Mouse (Mus musculus) embryonic facial prominence, embryonic 15.5 days (tissue): Measurements from ENCODE around the gene Sox10. TPM values are rescaled to one million over a fixed set of nuclear protein-coding genes. Genes with fewer than 3 reads are reported as not detected.

Experiments
- ATAC-seq: fragments of 200-750 bp; cut with Nextera tagmentation; 2 replicates; pipeline ENCODE4 v1.8.0; 2017; ENCODE audit warnings: low read depth, moderate TSS enrichment; ENCODE audit not compliant: insufficient number of reproducible peaks, low FRiP score, low TSS enrichment
- H3K27ac ChIP-seq: fragments of 300-500 bp; sonication (generic); replicated peaks from 2 replicates; pipeline ENCODE4 v1.5.1; 2015; ENCODE audit warnings: mild to moderate bottlenecking, inconsistent platforms
- H3K27me3 ChIP-seq: fragments of 300-500 bp; sonication (generic); 2 replicates; pipeline ENCODE4 v1.6.1; 2015; ENCODE audit warnings: inconsistent platforms
- H3K36me3 ChIP-seq: fragments of 300-500 bp; sonication (generic); 2 replicates; pipeline ENCODE4 v1.6.1; 2015; ENCODE audit warnings: mild to moderate bottlenecking, inconsistent platforms
- H3K4me1 ChIP-seq: fragments of 300-500 bp; sonication (generic); 2 replicates; pipeline ENCODE4 v1.6.1; 2015; ENCODE audit warnings: inconsistent platforms
- H3K4me2 ChIP-seq: fragments of 300-500 bp; sonication (generic); replicated peaks from 2 replicates; pipeline ENCODE4 v1.6.1; 2015; ENCODE audit warnings: mild to moderate bottlenecking, inconsistent platforms
- H3K4me3 ChIP-seq: fragments of 300-500 bp; sonication (generic); replicated peaks from 2 replicates; pipeline ENCODE4 v1.5.1; 2015; ENCODE audit warnings: mild to moderate bottlenecking, inconsistent platforms
- H3K9ac ChIP-seq: fragments of 300-500 bp; sonication (generic); 2 replicates; pipeline ENCODE4 v1.6.1; 2015; ENCODE audit warnings: inconsistent platforms
- H3K9me3 ChIP-seq: fragments of 300-500 bp; sonication (generic); replicated peaks from 2 replicates; pipeline ENCODE4 v1.6.1; 2016; ENCODE audit warnings: inconsistent platforms
- WGBS: fragments of 180-500 bp; shearing (Covaris S2); methylation state at CpG from one replicate; pipeline ENCODE4 v1.1.7; 2015; 5-methylcytosine and 5-hydroxymethylcytosine counted together
- polyA plus RNA-seq: library from polyadenylated mRNA; unstranded; fragments of >200 nt; fragmentation: Nextera tagmentation; extraction: Ambion mirVana; gene quantifications from 2 replicates; pipeline ENCODE4 v1.2.1, GENCODE M21; 2015

Sox10 gene
- polyA plus RNA-seq, 1 experiment from 2014 or later = 12.5 TPM

- H3K9ac ChIP-seq = no peak overlapping the region
- H3K36me3 ChIP-seq = no peaks in the 10 kb centered on the region
- ATAC-seq = no peak
- peak overlapping the region; percentile 92 for H3K27ac ChIP-seq
- H3K4me3 ChIP-seq = no peak overlapping the region
- H3K9me3 ChIP-seq = no peaks in the 10 kb centered on the region
- 75% methylated on average over 9 of the region's 9 CpGs for WGBS
- H3K4me2 ChIP-seq = no peak overlapping the region
- no peaks in the 10 kb centered on the region for H3K27me3 ChIP-seq
- peaks cover 19% of the 10 kb centered on the region for H3K4me1 ChIP-seq
Measured at GRCm38 (mm10) chr15:79194048-79194447, 29.0 kb upstream of the Sox10 start.

- Histone ChIP-seq H3K4me3 (no peak overlapping the region), H3K4me1 (peaks cover 19% of the 10 kb centered on the region), H3K27me3 (no peaks in the 10 kb centered on the region), H3K36me3 (no peaks in the 10 kb centered on the region), H3K9ac (no peak overlapping the region), H3K4me2 (peak overlapping the region; percentile 42), H3K9me3 (no peaks in the 10 kb centered on the region), H3K27ac (peak overlapping the region; percentile 92)
- 19% methylated on average over 26 of the region's 27 CpGs for WGBS
- peak; percentile 77 for ATAC-seq
Measured at GRCm38 (mm10) chr15:79192885-79193845, 28.1 kb upstream of the Sox10 start.

GRCm38 (mm10) chr15:79192450-79192849 is 27.4 kb upstream of the Sox10 start:
- no peaks in the 10 kb centered on the region for H3K27me3 ChIP-seq
- no peak overlapping the region for H3K9ac ChIP-seq
- no peaks in the 10 kb centered on the region for H3K36me3 ChIP-seq
- no peaks in the 10 kb centered on the region for H3K9me3 ChIP-seq
- peak overlapping the region; percentile 92 for H3K27ac ChIP-seq
- 81% methylated on average over 6 of the region's 6 CpGs for WGBS
- no peak overlapping the region for H3K4me3 ChIP-seq
- no peak for ATAC-seq
- H3K4me2 ChIP-seq = peak overlapping the region; percentile 42; the same call in 1 of the 2 replicates
- peaks cover 19% of the 10 kb centered on the region for H3K4me1 ChIP-seq

GRCm38 (mm10) chr15:79191426-79191825 is 26.4 kb upstream of the Sox10 start:
- Histone ChIP-seq H3K9ac (no peak overlapping the region), H3K9me3 (no peaks in the 10 kb centered on the region), H3K27me3 (no peaks in the 10 kb centered on the region), H3K4me3 (no peak overlapping the region), H3K4me2 (no peak overlapping the region), H3K4me1 (peaks cover 19% of the 10 kb centered on the region), H3K36me3 (no peaks in the 10 kb centered on the region), H3K27ac (no peak overlapping the region)
- WGBS = 92% methylated on average over 2 of the region's 2 CpGs
- no peak for ATAC-seq

- 91% methylated on average over 8 of the region's 8 CpGs for WGBS
- H3K27me3 ChIP-seq = no peaks in the 10 kb centered on the region
Measured at GRCm38 (mm10) chr15:79187819-79188218, 22.8 kb upstream of the Sox10 start.

GRCm38 (mm10) chr15:79185213-79185612 is 20.2 kb upstream of the Sox10 start:
- Histone ChIP-seq H3K4me2 (no peak overlapping the region), H3K27me3 (no peaks in the 10 kb centered on the region), H3K9ac (no peak overlapping the region), H3K4me1 (no peaks in the 10 kb centered on the region), H3K9me3 (no peaks in the 10 kb centered on the region), H3K36me3 (no peaks in the 10 kb centered on the region), H3K4me3 (no peak overlapping the region), H3K27ac (no peak overlapping the region)
- 67% methylated on average over 10 of the region's 10 CpGs for WGBS
- ATAC-seq = no peak

More at GRCm38 (mm10) chr15:79187819-79188218, 22.8 kb upstream of the Sox10 start:
- peaks cover 6% of the 10 kb centered on the region for H3K4me1 ChIP-seq
- no peak overlapping the region for H3K9ac ChIP-seq
- no peak overlapping the region for H3K4me3 ChIP-seq
- no peak overlapping the region for H3K4me2 ChIP-seq
- no peaks in the 10 kb centered on the region for H3K9me3 ChIP-seq
- no peak overlapping the region for H3K27ac ChIP-seq
- no peak for ATAC-seq
- no peaks in the 10 kb centered on the region for H3K36me3 ChIP-seq

GRCm38 (mm10) chr15:79176905-79177304 is 11.9 kb upstream of the Sox10 start:
- no peaks in the 10 kb centered on the region for H3K36me3 ChIP-seq
- H3K9me3 ChIP-seq = no peaks in the 10 kb centered on the region
- H3K4me1 ChIP-seq = peaks cover 14% of the 10 kb centered on the region; the same call in 1 of the 2 replicates
- no peak overlapping the region for H3K27ac ChIP-seq
- ATAC-seq = no peak
- no peak overlapping the region for H3K4me3 ChIP-seq
- 38% methylated on average over 6 of the region's 6 CpGs for WGBS
- no peaks in the 10 kb centered on the region for H3K27me3 ChIP-seq
- no peak overlapping the region for H3K4me2 ChIP-seq
- no peak overlapping the region for H3K9ac ChIP-seq

- 52% methylated on average over 8 of the region's 8 CpGs for WGBS
- H3K27me3 ChIP-seq = peaks cover 50% of the 10 kb centered on the region
- peaks cover 10% of the 10 kb centered on the region for H3K4me1 ChIP-seq
- no peak overlapping the region for H3K4me3 ChIP-seq
- no peaks in the 10 kb centered on the region for H3K9me3 ChIP-seq
- no peaks in the 10 kb centered on the region for H3K36me3 ChIP-seq
- H3K4me2 ChIP-seq = no peak overlapping the region
- ATAC-seq = peak; percentile 31; the same call in 1 of the 2 replicates
- H3K27ac ChIP-seq = no peak overlapping the region
- H3K9ac ChIP-seq = no peak overlapping the region
Measured at GRCm38 (mm10) chr15:79166712-79167111, 1.7 kb upstream of the Sox10 start.

- no peak for ATAC-seq
Measured at GRCm38 (mm10) chr15:79164251-79164650, 789 bp downstream of the Sox10 start.

GRCm38 (mm10) chr15:79162822-79163221 is 2.2 kb downstream of the Sox10 start:
- Histone ChIP-seq H3K4me3 (peak overlapping the region; percentile 30), H3K4me2 (no peak overlapping the region), H3K9me3 (no peaks in the 10 kb centered on the region), H3K4me1 (peaks cover 10% of the 10 kb centered on the region), H3K9ac (no peak overlapping the region), H3K36me3 (no peaks in the 10 kb centered on the region), H3K27ac (no peak overlapping the region), H3K27me3 (peaks cover 70% of the 10 kb centered on the region)
- 35% methylated on average over 14 of the region's 14 CpGs for WGBS
- no peak for ATAC-seq

More at GRCm38 (mm10) chr15:79164251-79164650, 789 bp downstream of the Sox10 start:
- peaks cover 70% of the 10 kb centered on the region for H3K27me3 ChIP-seq
- H3K9ac ChIP-seq = no peak overlapping the region
- H3K9me3 ChIP-seq = no peaks in the 10 kb centered on the region
- no peaks in the 10 kb centered on the region for H3K36me3 ChIP-seq
- 0 out of 2 replicates have a peak overlapping the region, but pooled peaks have one; percentile 17 for H3K4me2 ChIP-seq
- H3K4me1 ChIP-seq = peaks cover 10% of the 10 kb centered on the region
- H3K27ac ChIP-seq = no peak overlapping the region
- H3K4me3 ChIP-seq = peak overlapping the region; percentile 30
- 12% methylated on average over 15 of the region's 15 CpGs for WGBS

GRCm38 (mm10) chr15:79162301-79162700 is 2.7 kb downstream of the Sox10 start:
- Histone ChIP-seq H3K4me3 (0 out of 2 replicates have a peak overlapping the region, but pooled peaks have one; percentile 7), H3K4me1 (peaks cover 10% of the 10 kb centered on the region), H3K9me3 (no peaks in the 10 kb centered on the region), H3K4me2 (no peak overlapping the region), H3K27ac (no peak overlapping the region), H3K27me3 (peaks cover 70% of the 10 kb centered on the region), H3K9ac (no peak overlapping the region), H3K36me3 (no peaks in the 10 kb centered on the region)
- ATAC-seq = no peak
- 56% methylated on average over 7 of the region's 7 CpGs for WGBS
